Mouse (Mus musculus) v-Abl transformed pro-B cells (cell line): Measurements from ENCODE around the gene Sytl2.

Source experiments
- in situ Hi-C, 2 experiments: fragments of 400-800 bp; cut with MboI; formaldehyde crosslinking; loops; one replicate each; pipeline ENCODE4 v1.15.1; 2025; ENCODE audit not compliant: unreplicated experiment in 2 of 2

Gene Sytl2

DNA sequence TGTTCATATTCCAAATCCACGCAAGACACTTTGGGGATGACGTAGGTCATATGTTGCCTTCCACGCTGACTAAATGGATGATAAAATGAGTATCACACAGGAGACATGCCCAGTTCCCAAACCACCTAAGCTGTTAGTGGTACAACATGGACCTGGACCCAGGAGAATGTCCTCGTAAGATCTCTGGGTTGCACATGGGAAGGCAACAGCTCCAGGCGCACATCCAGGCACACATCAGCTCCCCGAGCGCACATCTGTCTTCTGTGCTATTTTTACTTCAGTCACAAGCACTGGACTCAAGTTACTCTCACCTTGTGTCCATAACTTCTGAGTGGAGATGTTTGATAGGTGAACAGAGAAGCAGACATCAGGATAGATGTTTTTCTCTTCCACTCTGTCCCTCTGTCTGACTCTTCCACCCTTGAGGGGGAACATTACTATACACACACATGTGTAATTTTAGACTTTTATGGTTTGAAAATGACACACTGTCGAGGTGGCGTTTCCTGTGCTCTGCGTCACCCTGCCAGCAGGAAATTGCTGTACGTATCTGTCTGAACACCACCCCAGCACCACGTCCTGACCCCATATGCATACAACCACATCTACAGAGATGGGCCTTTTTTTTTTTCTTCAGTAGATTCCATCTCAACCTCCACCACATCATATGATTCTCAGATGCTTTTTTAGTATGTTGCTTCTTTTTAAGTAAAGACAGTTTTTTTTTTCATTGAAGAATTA, 51.6 kb downstream of the Sytl2 start:
- in situ Hi-C loops: no loop called here

DNA sequence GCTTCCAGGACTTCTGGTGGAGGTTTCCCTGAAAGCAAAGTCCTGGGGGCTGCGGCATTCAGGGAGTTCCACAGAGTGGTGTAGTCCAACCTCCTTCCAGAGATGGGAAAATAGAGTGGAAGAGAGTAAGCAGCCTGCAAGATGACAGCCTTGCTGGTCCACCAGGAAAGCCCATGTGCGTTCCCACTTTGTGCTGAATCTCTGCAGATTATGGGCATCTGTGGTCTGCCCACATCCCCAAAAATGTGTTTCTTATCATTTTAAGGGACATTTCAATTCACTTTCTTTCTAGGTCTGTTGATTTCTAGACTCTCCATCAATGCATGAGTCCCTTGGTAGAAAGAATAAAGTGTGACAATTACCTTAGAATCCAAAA, 52.2 kb downstream of the Sytl2 start:
- in situ Hi-C loops: no loop called here

DNA sequence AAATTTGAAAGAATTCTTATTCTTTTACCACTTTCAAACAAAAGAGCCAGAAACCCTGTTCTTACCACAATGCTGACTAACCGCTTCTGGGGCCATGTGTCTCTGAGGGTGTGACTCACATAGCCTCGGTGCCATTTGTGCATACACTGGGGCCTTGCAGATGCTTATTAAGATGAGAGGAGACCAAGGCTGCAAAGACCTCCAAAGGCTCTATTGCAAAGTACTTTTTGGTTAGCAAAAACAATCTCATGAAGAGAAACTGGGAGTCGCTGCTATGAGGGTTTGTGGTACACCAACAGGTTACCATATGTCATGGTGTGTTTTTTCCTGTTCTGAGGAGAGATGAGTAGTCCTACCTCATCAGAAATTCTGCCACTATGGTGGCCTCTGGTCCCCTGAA, 53.4 kb downstream of the Sytl2 start:
- in situ Hi-C loops: no loop called here

DNA sequence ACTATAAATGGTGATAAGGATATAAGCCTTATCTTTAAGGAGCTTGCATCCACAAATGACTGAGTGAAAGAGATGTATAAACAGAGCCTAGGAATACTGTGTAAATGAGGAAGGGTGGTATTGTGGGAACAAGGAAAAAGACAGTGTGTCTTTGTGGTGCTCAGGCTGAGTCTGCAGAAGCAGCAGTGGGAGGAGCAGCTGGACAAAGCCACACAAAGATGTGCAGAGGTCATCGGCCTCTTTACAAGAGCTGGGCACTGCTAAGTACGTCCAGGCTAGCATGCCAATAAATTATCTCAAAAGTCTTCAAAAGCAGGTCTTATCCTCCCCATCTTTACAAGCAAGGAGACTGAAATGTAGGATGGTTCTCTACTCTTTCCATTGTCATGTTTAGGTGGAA, 53.9 kb downstream of the Sytl2 start:
- in situ Hi-C loops: no loop called here

DNA sequence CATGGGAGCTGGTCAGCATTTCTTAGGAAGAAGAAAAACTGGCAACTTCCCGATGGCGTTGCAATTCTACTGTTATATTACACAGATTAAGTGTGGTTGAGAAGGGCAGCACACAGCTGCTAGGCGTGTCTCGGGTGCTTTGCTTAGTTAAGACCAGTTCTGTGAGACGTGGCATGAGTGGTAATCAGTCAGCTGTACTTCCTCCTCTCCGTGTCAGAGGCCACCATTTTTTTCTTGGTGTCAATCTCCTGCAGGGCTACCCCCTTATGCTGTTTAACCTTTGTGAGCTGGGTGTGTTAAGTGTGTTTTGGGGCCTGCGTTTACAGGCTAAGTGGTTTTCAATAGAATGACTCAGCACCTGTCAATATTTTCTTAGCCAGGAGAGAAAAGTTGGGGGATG, 60.7 kb downstream of the Sytl2 start:
- in situ Hi-C loops: no loop called here

DNA sequence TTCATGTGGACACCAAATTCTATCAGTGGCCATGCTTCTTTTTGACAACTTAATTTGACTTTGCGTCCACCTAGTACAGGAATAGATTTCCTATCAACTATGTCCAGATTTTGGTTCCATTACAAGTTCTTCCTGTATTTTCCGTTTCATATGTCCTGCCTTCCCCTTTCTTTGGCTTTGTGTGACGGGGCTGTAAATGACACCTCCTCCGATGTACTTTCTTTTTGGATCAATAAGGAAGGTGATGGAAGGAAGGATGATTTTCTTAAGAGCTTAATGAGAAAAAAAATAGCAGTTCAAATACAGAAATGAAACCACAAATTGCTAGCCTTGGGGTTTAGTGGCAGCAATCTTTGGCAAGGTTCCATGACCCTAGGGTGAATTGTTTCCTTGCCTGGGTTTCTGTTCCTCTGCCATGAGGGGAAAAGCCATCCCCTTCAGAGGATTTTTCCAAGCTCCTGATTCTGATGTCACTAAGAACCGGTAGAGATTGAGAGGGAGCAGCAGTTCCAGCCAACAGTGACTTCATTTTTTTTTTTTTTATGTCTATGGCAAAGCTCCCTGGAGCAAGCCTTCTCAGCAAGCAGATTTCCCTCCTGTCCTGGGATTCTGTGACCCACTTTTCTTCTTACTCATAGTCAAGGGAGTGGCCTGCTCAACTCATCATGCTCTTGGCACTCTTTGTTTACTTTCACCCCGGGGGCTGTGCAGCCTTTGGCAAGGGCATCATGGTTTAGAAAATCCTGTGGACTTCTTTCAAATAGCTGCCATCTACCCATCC, 68.2 kb downstream of the Sytl2 start:
- in situ Hi-C loops: no loop called here

DNA sequence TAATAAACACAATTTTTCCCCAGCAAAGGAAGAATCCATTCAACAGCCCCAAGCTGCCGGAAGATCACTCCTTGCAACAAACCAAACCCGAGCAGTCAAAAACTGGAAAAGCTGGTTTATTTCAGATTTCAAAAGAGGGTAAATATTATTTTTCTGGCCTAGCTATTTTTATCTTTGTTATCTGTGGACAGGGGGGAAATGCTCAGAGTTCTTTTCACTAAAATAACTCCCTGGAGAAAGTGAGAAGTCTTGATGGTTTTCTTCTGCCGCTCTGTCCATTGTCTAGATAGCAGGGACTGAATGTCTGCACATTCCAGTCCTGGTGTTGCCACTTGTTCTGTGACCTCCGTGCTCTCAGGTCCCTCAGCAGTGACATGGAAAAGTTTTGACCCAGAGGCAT, 70.8 kb downstream of the Sytl2 start:
- in situ Hi-C loops: no loop called here

DNA sequence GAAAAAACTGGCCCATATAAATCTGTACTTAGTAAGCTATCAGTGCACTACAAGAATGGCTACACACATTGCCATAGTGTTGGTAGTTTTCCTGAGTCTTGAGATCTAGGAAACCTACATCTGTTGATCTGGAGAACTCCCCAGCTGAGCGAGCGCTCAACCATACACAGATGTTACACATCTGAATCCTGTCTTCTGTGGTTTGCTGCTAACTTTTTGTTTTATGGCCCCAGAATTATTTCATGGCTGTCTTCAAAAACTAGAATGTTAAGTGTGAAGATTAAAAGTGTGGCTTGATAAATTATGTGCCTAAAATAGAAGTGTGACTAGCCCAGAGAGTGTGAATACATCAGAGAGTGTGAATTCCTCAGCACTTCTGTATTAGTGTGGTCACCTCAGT, 82.4 kb downstream of the Sytl2 start:
- in situ Hi-C loops: loop anchor here in 1 of 2 experiments (10.0 kb wide), 1 partner anchor 80 kb away; the partner anchor contains the start of gene Sytl2

DNA sequence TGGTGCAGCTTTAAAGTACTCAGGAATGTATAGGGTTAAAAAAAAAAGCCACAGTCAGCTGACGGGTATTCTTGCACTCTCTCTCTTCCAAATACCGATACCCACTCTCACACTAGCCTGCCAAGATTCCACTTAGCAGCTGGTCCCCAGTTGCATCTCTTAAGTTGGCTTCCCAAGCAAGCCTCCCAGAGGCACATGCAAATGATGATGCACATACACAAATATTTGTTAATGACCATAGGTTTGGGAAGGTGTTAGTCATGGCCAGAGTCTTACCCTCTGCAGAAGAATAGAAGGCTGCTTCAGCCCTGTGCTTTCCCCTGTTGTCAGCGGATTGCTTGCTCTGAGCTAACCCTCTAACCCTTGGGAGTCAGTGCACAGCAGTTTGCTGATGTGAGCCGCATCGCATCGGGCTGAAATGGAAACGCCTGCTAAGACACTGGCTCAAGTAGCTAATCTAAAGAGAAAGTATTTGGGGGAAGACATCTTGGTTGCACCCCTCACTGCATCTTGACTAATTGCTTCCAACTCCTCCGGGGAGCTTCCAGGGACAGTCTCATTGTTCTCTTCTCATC, 84.9 kb downstream of the Sytl2 start:
- in situ Hi-C loops: loop anchor here in 1 of 2 experiments (10.0 kb wide), 1 partner anchor 82 kb away; the partner anchor contains the start of gene Sytl2

DNA sequence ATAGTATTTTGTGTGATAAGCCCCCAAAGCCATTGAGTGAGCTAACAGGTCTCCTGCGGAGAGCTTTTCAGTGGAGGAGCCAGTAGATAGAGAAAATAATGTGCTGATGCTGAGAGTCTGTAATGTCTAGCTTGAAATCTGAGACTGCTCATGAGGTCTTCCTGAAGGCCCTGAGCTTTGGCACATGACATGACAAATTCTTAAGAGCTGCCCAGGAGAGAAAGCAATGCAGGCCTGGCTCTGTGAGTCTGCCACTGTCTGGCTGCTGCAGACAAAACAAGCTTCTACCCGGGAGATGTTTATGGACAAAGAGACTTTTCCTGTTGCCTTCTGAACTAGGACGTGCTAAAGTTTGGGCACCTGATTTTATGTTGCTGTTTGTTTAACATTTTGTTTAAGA, 87.7 kb downstream of the Sytl2 start:
- in situ Hi-C loops: loop anchor here in 1 of 2 experiments (10.0 kb wide), 1 partner anchor 85 kb away; the partner anchor contains the start of gene Sytl2

DNA sequence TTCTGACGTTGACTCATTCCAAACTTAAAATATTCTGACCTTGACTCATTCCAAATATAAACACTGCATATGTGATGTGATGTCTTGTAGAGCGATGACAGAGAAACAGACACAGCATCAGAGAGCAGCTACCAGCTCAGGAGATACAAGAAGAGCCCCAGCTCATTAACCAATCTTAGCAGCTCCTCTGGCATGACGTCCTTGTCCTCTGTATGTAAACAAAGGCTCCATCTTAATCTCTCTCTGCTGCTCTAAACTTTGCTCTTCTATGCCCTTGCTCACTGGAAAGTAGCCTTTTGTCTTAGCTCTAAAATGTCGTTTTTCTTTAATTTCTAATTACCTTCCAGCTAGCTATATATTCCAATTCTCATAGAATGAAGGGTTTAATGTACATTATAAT, 93.0 kb downstream of the Sytl2 start:
- in situ Hi-C loops: loop anchor here in 1 of 2 experiments (5.0 kb wide), 1 partner anchor 83 kb away; no protein-coding TSS in a partner anchor

DNA sequence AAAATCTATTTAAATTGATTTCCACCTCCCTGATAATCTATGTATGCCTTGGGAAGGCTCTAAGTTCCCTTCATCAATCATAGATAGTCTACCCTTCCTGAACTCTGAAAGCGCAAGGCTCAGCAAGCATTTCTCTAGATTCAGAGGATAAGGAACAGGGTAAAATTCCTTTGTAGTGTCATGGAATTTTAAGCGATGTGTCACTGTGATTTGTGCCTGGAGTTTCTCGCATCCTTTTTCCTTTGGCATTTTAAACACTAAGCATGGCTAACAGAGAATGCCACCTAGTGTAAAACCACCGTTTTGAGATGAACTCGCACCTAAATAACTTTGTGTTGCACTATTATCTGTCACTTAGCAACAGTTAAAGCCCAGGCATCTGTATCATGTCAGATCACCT, 93.9 kb downstream of the Sytl2 start:
- in situ Hi-C loops: loop anchor here in 1 of 2 experiments (5.0 kb wide), 1 partner anchor 84 kb away; no protein-coding TSS in a partner anchor

DNA sequence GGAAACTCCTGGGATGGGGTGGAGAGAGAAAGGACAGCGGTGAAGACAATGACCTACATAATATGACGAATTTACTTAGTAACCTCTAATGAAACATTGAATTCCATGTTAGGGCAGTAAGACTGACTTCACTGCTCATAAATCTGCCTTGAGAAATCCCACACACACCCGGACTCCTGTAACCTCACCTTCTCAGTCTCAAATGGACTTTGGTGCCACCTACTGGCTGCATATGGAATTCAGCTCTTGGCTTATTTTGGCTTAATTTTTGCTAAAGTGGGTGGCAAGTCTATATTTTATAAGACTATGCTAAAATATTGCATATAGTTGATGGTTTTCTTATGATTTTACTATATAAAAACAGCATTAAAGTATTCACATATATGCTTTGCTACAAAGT, 107.9 kb downstream of the Sytl2 start:
- in situ Hi-C loops: loop anchor here (5.0 to 25.0 kb wide), 2 partner anchors 128 to 248 kb away; no protein-coding TSS in a partner anchor

DNA sequence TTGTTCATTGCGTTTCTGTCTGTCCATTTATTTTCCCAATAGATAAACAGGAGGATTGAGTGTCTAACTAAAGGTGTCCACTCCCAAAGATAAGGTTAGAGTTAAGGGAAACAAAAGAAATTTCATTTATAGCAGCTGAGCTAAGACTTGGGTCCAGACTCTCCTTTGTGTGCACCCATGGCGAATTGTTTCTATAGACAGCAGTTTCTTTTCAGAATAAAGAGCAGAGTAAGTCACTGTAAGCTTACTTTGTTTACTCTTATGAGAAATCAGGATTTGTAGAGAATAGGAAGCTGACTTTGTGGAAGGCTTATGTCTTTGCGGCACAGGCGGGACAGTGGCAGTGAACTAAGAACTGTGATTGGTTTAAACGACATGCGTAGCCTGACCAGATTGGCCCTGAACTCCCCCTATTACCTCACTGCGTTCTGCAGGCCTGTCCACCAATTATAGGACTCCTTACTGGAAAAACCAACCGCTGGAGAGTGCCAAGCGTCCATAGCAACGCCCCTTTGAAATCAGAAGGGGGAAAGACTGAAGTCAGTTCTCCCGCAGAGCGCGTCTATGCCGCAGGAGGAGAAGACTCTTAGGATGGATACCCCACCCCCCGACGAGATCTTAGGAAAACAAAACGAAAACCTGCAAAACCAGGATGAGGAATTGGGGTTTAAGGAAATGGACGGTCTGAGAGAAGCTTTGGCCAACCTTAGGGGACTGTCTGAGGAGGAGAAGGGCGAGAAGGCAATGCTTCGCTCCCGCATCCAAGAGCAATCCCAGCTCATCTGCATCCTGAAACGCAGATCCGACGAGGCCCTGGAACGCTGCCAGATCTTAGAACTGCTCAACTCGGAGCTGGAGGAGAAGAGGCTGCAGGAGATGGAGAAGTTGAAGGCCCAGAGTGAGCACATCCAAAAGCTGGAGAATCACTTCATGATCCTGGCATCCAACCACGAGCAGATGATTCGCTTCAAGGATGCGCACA, 124.3 kb downstream of the Sytl2 start, which contains the start of gene Ccdc89:
Gene Ccdc89 (plus strand): TSS at position 558 of the 982 bp plus-strand sequence.
- in situ Hi-C loops: loop anchor here (10.0 to 25.0 kb wide), 2 partner anchors 432 to 439 kb away; partner anchors contain the start of gene Eed (in 1 of the 2)

DNA sequence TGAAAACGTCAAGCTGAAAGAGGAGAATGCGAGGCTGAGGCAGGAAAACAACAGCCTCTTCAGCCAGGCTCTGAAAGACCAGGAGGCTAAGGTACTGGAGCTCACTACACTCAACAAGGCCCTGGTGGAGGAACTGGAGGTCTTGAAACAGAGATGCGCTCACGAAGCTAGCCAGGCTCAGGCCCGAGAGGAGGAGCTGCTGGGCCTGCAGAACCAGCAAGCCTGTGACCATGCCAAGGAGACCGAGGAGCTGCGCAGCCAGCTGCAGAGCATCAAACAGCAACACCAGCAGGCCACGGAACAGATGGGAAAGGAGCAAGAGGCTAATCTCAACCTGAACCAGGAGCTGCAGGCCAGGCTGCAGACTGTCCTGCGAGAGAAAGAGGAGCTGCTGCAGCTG, 125.0 kb downstream of the Sytl2 start:
- in situ Hi-C loops: loop anchor here (10.0 to 25.0 kb wide), 2 partner anchors 432 to 440 kb away; partner anchors contain the start of gene Eed (in 1 of the 2)

DNA sequence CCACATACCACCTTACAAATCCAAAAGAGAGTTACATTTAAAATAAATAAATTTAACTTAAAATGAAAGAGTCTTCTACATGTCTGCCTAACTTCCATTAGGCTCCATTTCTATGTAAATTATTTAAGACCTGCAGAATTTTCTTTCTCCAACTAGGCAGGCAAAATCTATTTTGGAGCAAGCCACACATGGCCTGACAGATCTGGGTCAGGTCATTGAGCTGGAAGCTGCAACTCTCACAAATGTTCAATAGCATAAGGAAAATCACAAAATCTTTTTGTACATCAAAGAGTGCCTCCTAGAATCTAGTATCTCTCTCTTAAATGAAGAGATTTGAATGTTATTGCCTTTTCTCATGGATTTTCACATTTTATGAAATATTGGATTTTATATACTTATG, 130.2 kb downstream of the Sytl2 start:
- in situ Hi-C loops: loop anchor here in 1 of 2 experiments (25.0 kb wide), 1 partner anchor 445 kb away; the partner anchor contains the start of gene Eed

DNA sequence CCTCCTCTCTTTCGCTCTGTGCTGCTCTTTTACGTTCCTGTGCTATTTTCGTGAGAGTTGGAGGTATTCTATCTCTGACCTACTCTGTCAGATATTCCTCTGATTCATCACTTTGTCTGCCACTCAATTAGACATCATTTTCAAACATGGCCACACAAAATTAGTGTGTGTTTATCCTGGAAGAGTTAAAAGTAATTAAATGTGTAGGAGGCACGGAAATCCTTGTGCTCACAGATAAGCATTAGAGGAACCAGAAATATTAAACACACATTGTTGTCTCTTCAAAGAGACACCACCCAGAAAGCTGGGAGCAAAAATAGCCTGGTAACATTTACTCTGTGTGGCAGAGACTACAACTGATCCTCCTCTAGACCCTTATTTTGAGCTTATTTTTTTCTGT, 138.0 kb downstream of the Sytl2 start:
- in situ Hi-C loops: loop anchor here (5.0 to 25.0 kb wide), 2 partner anchors 37 to 453 kb away; partner anchors contain the start of genes Dlg2 (in 1 of the 2), Eed (in 1 of the 2) and Tmem126b (in 1 of the 2)

DNA sequence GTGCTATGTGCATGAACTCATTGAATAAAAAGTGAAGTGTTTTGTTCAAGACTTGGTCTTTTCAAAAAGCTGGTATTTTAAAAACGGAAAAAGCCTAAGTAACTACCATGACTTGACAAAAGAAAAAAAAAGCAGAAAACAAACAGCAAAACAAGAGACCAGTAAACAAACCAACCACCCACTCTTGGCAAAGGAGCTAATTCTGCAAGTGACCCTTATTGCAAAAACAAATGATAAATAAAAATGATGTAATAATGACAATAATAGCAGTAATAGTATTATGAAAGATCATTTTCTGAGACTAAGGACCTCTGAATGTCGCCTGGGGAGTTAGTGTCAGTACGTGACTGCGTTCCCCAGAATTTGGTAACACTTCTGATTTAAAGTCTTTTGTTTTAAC, 140.0 kb downstream of the Sytl2 start:
- in situ Hi-C loops: loop anchor here (5.0 to 25.0 kb wide), 2 partner anchors 35 to 455 kb away; partner anchors contain the start of genes Dlg2 (in 1 of the 2), Eed (in 1 of the 2) and Tmem126b (in 1 of the 2)

DNA sequence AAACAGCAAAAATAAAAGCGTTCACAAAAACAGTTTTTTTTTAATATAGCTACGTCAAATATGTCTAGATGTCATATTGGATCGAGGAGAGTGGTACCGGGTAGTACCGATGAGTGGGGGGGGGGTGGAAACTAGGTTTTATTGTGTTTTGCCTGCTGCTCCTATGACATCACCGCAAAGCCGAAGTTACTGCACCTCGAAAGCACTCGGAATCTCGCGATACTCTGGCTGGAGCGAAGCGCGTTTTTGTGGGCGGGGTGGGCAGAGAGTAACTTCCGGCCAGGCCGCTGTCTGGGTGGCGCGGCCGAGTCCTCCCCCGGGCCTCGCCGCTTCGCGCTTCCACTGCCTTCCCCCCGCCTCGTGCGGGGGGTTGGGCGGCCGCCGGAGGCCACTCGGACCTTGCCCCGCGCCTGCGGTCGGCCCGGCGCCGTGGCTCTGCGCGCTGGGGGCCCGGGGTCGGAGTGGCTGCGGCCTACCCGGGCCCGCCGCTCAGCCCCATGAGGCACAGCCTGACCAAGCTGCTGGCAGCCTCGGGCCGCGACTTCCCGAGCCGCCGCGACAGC, 140.5 kb downstream of the Sytl2 start, which contains the start of gene Crebzf:
Gene Crebzf (plus strand): TSS at position 212 of the 563 bp plus-strand sequence.
- in situ Hi-C loops: loop anchor here (5.0 to 25.0 kb wide), 2 partner anchors 35 to 455 kb away; partner anchors contain the start of genes Dlg2 (in 1 of the 2), Eed (in 1 of the 2) and Tmem126b (in 1 of the 2)
